Mouse (Mus musculus) lung, postnatal 36 days (tissue): ENCODE data around the gene Shkbp1.

Experiments used
- DNase-seq: peaks from one replicate; pipeline ENCODE4 v3.0.0; 2022; ENCODE audit warnings: mixed read lengths

The Shkbp1 gene

DNA sequence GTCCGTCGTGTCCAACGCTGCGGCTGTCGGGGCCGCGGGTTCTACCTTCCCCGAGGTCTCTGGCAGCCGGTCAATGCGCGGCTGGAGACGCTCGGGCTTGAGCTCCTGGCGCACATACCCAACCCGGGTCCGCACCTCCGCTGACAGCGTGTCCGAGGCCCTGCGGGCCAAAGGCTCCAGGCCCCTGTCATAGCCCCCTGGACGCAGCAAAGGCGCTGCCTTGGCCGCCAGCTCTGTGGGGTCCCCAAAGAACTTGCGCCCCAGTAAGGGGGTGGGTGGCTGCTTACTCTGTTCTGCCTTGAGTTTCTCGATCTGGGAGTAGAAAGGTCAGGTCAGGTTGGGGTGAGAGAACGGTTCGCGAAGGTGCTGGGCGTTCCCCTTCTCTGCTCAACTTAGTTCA lies 8.6 kb upstream of the Shkbp1 start:
- no peak for DNase-seq

- DNase-seq: peak; percentile 100
Measured at GRCm38 (mm10) chr7:27361283-27361946, 5.6 kb upstream of the Shkbp1 start.

DNA sequence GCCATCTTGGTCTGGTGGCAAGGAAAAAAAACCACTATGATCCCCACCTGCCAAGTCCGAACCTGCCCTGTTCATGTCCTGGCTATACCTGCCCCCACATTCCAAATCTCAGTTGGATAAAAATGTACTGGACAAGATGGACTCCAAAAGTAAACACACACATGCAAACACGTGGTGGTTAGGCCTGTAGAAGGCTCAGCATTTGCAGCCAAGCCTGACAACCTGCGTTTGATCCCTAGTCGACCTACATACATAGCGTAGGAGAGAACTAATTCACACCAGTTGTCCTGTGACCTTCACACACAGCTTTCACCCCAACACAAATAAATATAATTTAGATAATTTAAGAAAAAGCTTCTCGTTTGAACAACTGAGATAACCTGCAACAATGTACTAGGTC lies 4.9 kb upstream of the Shkbp1 start:
- DNase-seq: no peak

- no peak for DNase-seq
Measured at GRCm38 (mm10) chr7:27359706-27360358, 4.0 kb upstream of the Shkbp1 start.

GRCm38 (mm10) chr7:27359162-27359561 lies 3.3 kb upstream of the Shkbp1 start:
- no peak for DNase-seq

- peak; percentile 34 for DNase-seq
Measured at GRCm38 (mm10) chr7:27357595-27357978, 1.8 kb upstream of the Shkbp1 start.

- DNase-seq: peak; percentile 43
Measured at GRCm38 (mm10) chr7:27356861-27357594, 1.2 kb upstream of the Shkbp1 start, which contains the start of gene Gm20479. TSS of gene Gm20479 (minus strand) at chr7:27357419.

- DNase-seq: peak; percentile 32
Measured at GRCm38 (mm10) chr7:27356248-27356647, 429 bp upstream of the Shkbp1 start.

GRCm38 (mm10) chr7:27355261-27355660 lies 558 bp downstream of the Shkbp1 start:
- no peak for DNase-seq

DNA sequence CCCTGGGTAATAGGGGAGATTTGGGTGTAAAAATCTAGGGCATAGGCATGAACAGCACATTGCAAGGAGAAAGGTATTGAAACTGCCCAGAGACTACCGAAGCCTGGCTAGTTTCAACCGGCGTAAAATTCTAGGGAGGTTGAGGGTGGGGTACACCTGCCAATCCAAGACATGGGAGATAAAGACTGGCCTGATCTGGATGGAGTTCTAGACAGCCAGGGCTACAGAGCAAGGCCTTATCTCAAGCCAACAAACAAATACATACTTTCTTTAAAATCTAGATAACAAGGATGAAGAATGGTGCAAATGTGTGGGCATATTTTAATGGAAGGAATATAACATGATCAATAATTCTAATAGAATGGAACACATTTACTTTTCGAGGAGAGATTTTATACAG lies 1.0 kb downstream of the Shkbp1 start:
- no peak for DNase-seq

DNA sequence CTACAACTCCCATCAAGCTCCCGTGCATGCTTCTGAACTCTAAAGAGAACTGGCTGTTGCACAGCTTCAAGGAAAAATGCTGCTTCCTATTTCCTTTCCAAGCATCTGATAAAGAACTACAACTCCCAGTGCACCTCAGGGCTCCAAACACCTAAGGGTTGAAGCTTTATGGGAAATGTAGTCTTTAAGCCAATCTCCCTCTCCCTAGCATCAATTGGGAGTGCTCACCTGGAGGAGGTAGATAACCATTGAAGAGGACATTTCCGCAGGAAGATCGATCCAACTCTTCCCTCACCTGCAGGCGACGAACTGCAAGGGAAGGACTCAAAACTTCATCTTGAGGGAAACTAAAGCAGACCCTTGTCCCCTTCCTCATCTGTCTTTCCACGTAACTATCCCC lies 1.7 kb downstream of the Shkbp1 start:
- peak; percentile 83 for DNase-seq

GRCm38 (mm10) chr7:27345444-27345843 lies 10.4 kb downstream of the Shkbp1 start:
- no peak for DNase-seq

DNA sequence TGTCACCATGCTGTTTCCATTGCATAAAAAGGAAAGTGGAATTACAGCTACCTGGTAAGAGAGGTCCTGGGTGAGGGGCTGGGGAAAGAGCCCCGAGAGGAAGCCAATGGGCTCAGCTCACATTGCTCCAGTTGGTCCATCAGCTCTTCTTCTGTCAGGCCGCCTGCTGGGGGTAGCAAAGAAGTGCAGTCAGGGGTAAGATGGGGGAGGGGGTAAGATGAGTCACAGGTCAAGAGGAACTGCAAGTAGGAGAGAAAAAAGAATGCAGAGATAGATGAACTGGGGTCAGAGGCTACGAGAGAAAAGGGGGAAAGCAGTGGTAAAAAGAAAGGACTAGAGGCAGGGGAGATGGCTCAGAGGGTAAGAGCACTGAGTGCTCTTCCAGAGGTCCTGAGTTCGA lies 13.2 kb downstream of the Shkbp1 start:
- DNase-seq: no peak

- DNase-seq: no peak
Measured at GRCm38 (mm10) chr7:27339519-27339918, 16.3 kb downstream of the Shkbp1 start.

- DNase-seq: no peak
Measured at GRCm38 (mm10) chr7:27339114-27339513, 16.7 kb downstream of the Shkbp1 start.

DNA sequence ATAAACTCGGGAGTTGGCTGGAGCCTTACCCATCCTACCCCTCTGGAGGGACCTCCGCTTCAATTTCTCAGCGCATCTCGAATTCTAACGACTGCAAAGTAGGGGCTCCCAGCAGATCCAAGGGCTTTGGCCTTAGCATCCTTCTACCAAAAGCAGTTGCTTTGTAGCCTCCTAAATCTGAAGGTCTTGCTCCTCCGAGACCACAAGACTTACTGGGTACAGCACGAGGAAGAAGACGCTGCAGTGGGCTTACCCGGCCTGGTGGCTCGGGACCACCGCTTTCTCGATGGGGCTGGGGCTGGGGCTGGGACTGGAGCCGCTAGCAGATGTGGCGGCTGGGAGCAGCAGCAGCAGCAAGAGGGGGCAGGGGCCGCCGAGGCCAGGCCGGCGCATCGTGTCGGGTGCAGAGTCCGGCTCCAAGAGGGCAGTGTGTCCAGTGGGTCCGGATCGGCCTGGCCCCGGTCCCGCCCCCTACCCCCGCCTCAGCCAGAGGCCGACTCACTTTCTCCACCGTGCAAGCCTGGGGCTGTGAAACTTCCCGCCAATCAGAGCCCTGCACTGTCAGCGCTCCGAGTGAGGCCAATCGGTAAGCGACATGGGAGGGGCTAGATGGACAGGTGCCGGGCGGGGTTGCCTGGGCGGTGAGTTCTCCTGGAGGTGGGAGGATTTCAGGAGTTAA lies 18.5 kb downstream of the Shkbp1 start, which contains the start of gene Ltbp4:
Gene Ltbp4, minus strand, starts transcription at position 518 of the 679 bp plus-strand sequence.
- peak; percentile 67 for DNase-seq

- peak; percentile 94 for DNase-seq
Measured at GRCm38 (mm10) chr7:27335928-27336823, 19.6 kb downstream of the Shkbp1 start.

DNA sequence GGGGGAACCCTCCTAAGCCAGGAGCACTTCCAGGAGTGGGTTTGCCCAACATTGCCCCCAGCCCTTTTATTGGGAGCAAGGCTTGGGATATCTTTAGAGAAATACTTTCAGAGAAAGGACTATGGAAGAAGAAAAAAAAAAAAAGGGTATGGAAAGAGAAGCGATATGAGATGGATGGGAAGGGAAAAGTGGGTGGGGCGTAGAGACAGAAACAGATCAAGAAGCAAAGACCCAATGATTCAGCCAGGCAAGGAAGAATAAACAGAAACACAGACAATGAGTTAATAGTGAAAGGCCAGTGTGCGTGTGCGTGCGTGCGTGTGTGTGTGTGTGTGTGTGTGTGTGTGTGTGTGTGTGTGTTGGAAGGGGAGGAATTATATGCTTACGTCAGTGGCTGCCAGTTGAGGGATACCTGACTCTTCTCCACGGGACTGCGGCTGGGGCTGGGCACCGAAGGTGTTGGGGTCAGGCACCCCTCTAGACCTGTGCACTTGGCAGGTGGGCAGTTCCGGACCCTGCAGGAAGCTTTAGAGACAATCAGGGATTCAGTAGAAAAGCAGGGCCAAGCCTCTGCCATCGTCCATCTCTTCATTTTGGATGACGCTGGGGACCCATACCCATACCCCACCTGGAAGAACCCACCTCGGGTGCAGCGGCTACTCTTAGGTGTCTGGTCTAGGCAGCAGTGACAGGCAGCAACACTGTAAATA lies 20.7 kb downstream of the Shkbp1 start:
- DNase-seq: no peak

- DNase-seq: no peak
Measured at GRCm38 (mm10) chr7:27334405-27334911, 21.4 kb downstream of the Shkbp1 start.

DNA sequence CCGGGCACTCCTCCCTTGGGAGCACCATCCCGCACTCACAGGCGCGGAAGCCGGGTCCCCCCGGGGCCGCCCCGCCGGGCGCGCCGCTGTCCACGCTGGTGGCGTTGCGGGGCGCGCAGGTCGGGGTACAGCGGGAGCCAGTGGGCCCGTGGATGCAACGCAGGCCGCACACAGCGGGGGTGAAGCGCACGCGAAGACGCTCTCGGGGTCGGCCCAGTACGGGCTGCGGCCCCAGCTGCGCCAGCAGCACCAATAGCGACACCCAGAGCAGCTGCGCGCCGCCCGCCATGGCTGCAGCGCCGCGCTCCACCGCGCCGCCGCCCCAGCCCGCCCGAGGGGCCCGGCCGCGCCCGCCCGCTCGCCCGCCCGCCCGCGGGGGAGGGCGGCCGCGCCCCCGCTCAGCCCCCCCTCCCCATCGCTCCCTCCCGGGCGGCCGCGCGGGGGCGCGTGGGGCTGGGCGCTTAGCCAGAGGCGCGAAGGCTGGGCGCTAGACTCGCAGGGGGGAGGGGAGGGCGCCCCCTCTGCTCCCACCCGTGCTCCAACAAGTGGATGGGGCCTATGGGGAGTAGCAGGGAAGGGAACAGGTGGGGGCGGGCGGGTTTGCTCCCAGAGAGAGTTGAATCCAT lies 22.4 kb downstream of the Shkbp1 start:
- no peak for DNase-seq
